In the genomic region with DNA sequence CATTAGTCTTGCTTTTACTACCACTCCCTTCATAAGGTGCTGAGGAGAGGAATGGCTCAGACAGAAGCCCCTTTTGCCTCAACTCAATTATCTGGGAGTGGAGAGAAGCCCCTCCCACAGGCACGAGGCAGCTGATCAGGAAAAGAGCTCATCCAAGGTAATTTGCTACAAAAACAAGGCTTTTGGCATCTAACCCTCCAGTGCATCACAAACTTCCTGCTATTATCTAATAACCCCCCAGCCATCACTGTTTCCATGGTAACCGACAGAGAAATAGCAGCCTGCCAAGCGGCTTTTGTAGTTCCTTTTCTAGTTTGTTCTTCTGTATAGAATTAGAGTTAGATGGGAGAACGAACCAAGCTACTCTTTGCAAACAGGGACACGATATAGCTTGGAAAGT, we compare ENCODE assay signal across 10 mouse cellular contexts. TPM values are rescaled to one million over a fixed set of nuclear protein-coding genes. Genes with fewer than 3 reads are reported as not detected.
DNase-seq lines count a peak whose midpoint lies in the region; ATAC-seq and TF ChIP-seq lines count a peak whose summit lies in the region.
"Had no signal": no experiment of that assay in that cellular context is flagged by ENCODE, and none has a peak within 500 bp of the region (broad histone marks: within the 10 kb centered on the region; RNA-seq: fewer than 3 reads in every experiment).

No protein-coding gene starts in this region.

- WGBS in lung, embryonic 14.5 days = 61% methylated on average over 5 of the region's 5 CpGs
- WGBS in heart, embryonic 12.5 days = 44% methylated on average over 5 of the region's 5 CpGs

- no peak overlapping the region for H3K4me3 ChIP-seq in lung, embryonic 14.5 days (ENCODE audit: low read depth, low read length)
- H3K4me3 ChIP-seq in heart, embryonic 12.5 days = no peak overlapping the region
- H3K4me3 ChIP-seq: neural tube, embryonic 12.5 days had no signal

- no peak overlapping the region for H3K9ac ChIP-seq in lung, embryonic 14.5 days
- H3K9ac ChIP-seq in heart, embryonic 12.5 days = no peak overlapping the region
- H3K9ac ChIP-seq: neural tube, embryonic 12.5 days had no signal

- H3K9me3 ChIP-seq in lung, embryonic 14.5 days (ENCODE audit: low read depth, low read length) = no peaks in the 10 kb centered on the region
- no peaks in the 10 kb centered on the region for H3K9me3 ChIP-seq in heart, embryonic 12.5 days (replicated peaks)
- H3K9me3 ChIP-seq: neural tube, embryonic 12.5 days had no signal

- no peak overlapping the region for H3K4me2 ChIP-seq in lung, embryonic 14.5 days
- no peak overlapping the region for H3K4me2 ChIP-seq in heart, embryonic 12.5 days
- H3K4me2 ChIP-seq: neural tube, embryonic 12.5 days had no signal

- ATAC-seq in lung, embryonic 14.5 days (ENCODE audit: insufficient read depth) = no peak
- no peak for ATAC-seq in heart, embryonic 12.5 days (ENCODE audit: insufficient number of reproducible peaks, low FRiP score)
- no peak for ATAC-seq in megakaryocyte progenitor cell, adult 5-6 weeks (replicated peaks; ENCODE audit: poor library complexity)

- no peak for TF ChIP-seq CTCF in lung, embryonic 14.5 days (IDR thresholded peaks at IDR 0.05; ENCODE audit: low read depth)

- peaks cover 86% of the 10 kb centered on the region for H3K36me3 ChIP-seq in lung, embryonic 14.5 days (ENCODE audit: insufficient read depth)
- peaks cover 66% of the 10 kb centered on the region for H3K36me3 ChIP-seq in heart, embryonic 12.5 days

- H3K27ac ChIP-seq in lung, embryonic 14.5 days (ENCODE audit: low read depth) = no peak overlapping the region
- 0 out of 2 replicates have a peak overlapping the region, but pooled peaks have one; percentile 27 for H3K27ac ChIP-seq in heart, embryonic 12.5 days (ENCODE audit: poor library complexity, severe bottlenecking)
- H3K27ac ChIP-seq: neural tube, embryonic 12.5 days had no signal

- no peaks in the 10 kb centered on the region for H3K4me1 ChIP-seq in lung, embryonic 14.5 days (ENCODE audit: insufficient read depth)
- peaks cover 35% of the 10 kb centered on the region for H3K4me1 ChIP-seq in heart, embryonic 12.5 days (replicated peaks)

- peak; percentile 45 for DNase-seq in adrenal gland, adult 2 months
- DNase-seq in adrenal gland, adult 18-20 months (ENCODE audit: low spot score in 2 of 2) = no peak
- DNase-seq in lung, embryonic 14.5 days = peak; percentile 62
- DNase-seq in lung, postnatal 14 days = no peak
- DNase-seq in lung, postnatal 10 days = peak; percentile 67
- DNase-seq in thymus, postnatal 25 days = no peak

- H3K27me3 ChIP-seq in lung, embryonic 14.5 days (ENCODE audit: insufficient read depth, low read length) = no peaks in the 10 kb centered on the region
- no peaks in the 10 kb centered on the region for H3K27me3 ChIP-seq in heart, embryonic 12.5 days (replicated peaks)
- H3K27me3 ChIP-seq: neural tube, embryonic 12.5 days had no signal

RNA-seq across cellular contexts. Expression of gene Gm27027, which starts 3.9 kb away (rescaled TPM):
- not detected for total RNA-seq in adrenal gland, adult 2 months (2021)
- not detected in 2 replicates for polyA plus RNA-seq in adrenal gland, adult 2 months (2012; rRNA removed)
- total RNA-seq in adrenal gland, adult 18-20 months (2021) = not detected
- polyA plus RNA-seq in lung, embryonic 14.5 days (2014; fragmentation: Nextera tagmentation; extraction: Ambion mirVana) = not detected in 2 replicates
- not detected in 2 replicates for polyA plus RNA-seq in heart, embryonic 12.5 days (2016; fragmentation: Nextera tagmentation; extraction: Ambion mirVana)
- not detected in 2 replicates for total RNA-seq in megakaryocyte progenitor cell, adult 5-6 weeks (2015)
- total RNA-seq in megakaryocyte progenitor cell, adult 5-6 weeks (2017) = not detected in 2 replicates
- total RNA-seq: left cerebral cortex, postnatal 25 days had no signal
- polyA plus RNA-seq: neural tube, embryonic 12.5 days had no signal

RNA-seq across cellular contexts. Expression of gene Alkbh3, which starts 18.3 kb away (rescaled TPM):
- total RNA-seq in adrenal gland, adult 2 months (2021) = 10 to 100 TPM; 51.6 to 53.7 TPM
- polyA plus RNA-seq in adrenal gland, adult 2 months (2012; rRNA removed) = 35.9 and 45.8 TPM in 2 replicates
- total RNA-seq in adrenal gland, adult 18-20 months (2021) = 10 to 100 TPM; 43.4 to 58.2 TPM
- polyA plus RNA-seq in lung, embryonic 14.5 days (2014; fragmentation: Nextera tagmentation; extraction: Ambion mirVana) = 69.3 and 74.9 TPM in 2 replicates
- polyA plus RNA-seq in heart, embryonic 12.5 days (2016; fragmentation: Nextera tagmentation; extraction: Ambion mirVana) = 60.3 and 63.1 TPM in 2 replicates
- 58.3 and 101 TPM in 2 replicates for total RNA-seq in megakaryocyte progenitor cell, adult 5-6 weeks (2015)
- 25.2 and 35.2 TPM in 2 replicates for total RNA-seq in megakaryocyte progenitor cell, adult 5-6 weeks (2017)

RNA-seq across cellular contexts. Expression of gene Gm13889, which starts 35.3 kb away (rescaled TPM):
- 10 to 100 TPM; 38.1 to 50.3 TPM for total RNA-seq in adrenal gland, adult 2 months (2021)
- polyA plus RNA-seq in adrenal gland, adult 2 months (2012; rRNA removed) = 62.0 and 80.6 TPM in 2 replicates
- total RNA-seq in adrenal gland, adult 18-20 months (2021) = 10 to 100 TPM; 68.0 to 79.5 TPM
- polyA plus RNA-seq in lung, embryonic 14.5 days (2014; fragmentation: Nextera tagmentation; extraction: Ambion mirVana) = 40.7 and 45.3 TPM in 2 replicates
- 5.9 and 6.9 TPM in 2 replicates for polyA plus RNA-seq in heart, embryonic 12.5 days (2016; fragmentation: Nextera tagmentation; extraction: Ambion mirVana)
- total RNA-seq in megakaryocyte progenitor cell, adult 5-6 weeks (2015) = not detected in 2 replicates
- total RNA-seq in megakaryocyte progenitor cell, adult 5-6 weeks (2017) = not detected in 2 replicates

Comparison
In these comparisons a context has a peak if more than half of its experiments do, and no peak if none do; other contexts are left out.
1. DNase-seq: peak in adrenal gland, adult 2 months (single experiment), lung, embryonic 14.5 days (single experiment) and lung, postnatal 10 days (single experiment); none in adrenal gland, adult 18-20 months (0 of 2), lung, postnatal 14 days (single experiment) and thymus, postnatal 25 days (single experiment).
2. RNA of gene Gm13889, which starts 35.3 kb away (total RNA-seq): 68.0 to 79.5 TPM in adrenal gland, adult 18-20 months and 38.1 to 50.3 TPM in adrenal gland, adult 2 months; not detected in megakaryocyte progenitor cell, adult 5-6 weeks; every median in the first group is over 10 times any median in the second.